Mouse (Mus musculus): Measurements from ENCODE around the gene Tmbim7.

Gene Tmbim7

DNA sequence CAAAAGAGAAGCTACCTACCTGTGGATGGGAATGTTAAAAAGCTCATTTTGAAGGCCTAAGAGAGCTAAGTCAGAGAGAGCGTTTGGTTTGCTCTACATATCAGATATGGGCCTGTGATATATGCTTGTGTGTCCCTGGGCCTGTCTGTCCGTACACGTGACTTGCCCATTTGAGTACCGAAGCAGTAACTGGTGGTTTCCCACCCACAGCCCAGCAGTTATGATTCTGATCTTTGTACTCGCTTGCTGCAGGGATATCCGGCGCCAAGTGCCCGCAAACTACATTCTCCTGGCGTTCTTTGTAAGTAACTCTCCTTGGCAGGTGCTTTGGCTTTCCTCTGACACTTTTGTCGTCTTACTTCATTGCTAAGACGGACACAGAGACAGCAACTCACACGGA, 15.6 kb downstream of the Tmbim7 start:
- no peak for DNase-seq (ENCODE audit: low read depth)

DNA sequence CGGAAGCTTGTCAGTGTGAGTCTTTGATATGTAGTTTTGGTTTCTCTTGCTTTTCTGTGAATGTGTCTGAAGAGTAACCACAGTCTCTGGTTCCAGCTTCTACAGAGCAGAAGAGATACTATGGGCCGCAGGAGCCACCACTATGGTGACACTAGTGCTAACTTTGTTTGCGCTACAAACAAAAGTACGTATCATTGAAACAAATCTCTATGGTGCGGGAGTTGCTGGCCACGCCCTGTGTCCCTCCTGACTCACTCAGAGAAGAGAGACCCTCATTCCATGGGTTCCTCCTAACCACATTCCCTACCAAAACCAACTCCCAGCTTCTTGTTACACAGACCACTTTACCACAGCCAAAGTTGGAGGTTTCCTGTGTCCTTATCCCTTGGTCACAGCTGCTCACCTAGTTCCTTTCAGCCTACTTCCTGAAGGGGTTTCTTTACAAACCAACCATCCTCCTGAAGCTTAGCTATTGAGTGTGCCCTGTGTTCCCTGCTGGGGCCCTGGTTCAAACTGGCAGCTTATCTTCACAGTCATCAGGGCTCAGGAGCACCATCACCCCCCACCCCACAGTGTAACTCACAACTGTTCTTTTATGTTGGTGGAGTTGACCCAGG, 19.1 kb downstream of the Tmbim7 start:
- DNase-seq (ENCODE audit: low read depth), result peak; percentile 99

DNA sequence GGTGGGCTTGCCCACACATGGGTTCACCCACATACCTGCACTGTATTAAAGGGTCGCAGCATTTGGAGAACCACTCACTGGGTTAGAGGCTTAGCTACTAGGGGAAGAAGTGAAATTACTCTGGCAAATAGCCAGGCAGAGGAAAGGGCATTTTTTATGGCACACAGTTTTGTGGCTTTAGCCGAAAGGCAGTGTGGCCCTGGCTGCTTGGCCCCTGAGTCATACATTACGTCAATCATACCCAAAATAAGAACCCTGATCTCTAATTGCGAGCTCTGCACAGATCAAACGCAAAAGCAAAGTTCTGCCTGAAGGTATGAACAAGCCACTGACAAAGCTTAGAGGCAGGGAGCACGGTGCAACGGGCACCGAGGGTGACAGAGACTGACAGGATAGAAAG, 37.3 kb downstream of the Tmbim7 start:
- peak; percentile 90 for DNase-seq (ENCODE audit: low read depth)

DNA sequence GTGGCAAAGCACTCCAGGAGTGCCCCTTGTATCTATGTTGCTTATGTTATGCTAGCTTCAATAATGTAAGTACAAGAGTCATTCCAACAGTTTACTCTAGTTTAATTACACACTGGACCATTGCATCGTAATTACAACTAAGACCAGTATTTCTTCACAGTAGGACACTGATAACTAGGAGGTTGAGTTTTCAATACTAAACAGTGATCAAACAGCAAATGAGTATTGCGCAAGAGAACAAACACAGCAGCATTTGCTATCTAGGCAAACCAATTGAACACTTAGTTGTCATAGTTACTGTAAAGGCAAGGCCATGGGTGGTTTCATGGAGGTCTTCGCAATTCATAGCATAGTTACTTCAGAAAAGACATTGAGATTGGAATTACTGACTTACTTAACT, 40.3 kb downstream of the Tmbim7 start:
- DNase-seq (ENCODE audit: low read depth), result no peak

DNA sequence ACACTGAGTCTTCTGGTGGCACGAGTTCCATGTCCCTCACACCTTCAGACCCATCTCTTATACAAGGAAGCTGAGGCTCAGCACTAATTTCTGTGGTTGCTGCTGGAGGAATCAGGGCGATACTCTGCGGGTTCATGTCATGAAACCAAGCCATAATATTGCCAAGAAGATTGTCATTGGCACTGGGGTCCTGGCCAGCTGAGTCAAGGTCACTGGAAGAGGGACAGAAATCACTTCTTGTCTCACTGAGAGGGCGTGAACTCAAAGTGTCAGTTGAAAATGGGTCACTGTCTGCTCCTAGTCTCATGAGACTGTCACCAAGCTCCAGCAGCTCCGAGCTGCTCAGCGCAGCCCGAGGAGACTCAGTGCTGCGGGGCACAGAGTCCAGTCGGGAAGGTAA, 42.0 kb downstream of the Tmbim7 start:
- DNase-seq (ENCODE audit: low read depth), result no peak

DNA sequence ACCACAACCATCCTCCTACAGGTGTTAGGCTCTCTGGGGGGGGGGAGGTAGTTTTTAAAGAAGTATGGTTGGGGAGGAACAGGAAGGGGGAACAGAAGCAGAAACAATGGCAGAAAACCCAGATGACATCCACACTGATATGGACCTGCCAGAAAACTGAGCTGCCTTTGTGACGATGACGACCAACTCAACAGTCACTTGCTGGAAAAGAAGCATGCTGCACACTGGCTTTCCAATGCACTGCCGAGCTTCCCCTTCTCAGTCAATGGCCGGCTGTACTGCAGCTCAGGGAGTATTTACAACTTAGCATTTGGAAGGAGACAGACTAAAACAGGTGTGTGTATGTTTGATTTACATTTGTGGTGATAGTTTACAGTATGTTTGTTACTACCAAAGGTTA, 44.2 kb downstream of the Tmbim7 start:
- DNase-seq (ENCODE audit: low read depth), result no peak

DNA sequence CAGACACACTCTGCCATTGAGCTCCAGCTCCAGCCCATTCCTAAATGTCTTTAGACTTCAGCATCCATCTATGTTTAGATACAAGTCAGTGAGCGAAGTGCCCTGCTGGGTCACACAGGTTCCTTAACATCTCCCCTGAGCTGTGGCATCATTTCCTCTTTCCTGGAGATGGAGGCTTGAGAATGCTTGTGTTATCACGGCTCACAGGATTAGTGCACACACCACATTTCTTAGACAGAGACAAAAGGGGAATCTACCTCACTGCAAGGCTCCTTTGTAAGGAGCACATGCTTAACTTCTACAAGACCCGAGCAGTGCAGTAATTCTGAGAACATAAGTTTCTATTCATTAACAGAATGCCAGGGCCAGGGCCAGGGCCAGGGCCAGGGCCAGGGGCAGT, 45.0 kb downstream of the Tmbim7 start:
- DNase-seq (ENCODE audit: low read depth), result no peak

DNA sequence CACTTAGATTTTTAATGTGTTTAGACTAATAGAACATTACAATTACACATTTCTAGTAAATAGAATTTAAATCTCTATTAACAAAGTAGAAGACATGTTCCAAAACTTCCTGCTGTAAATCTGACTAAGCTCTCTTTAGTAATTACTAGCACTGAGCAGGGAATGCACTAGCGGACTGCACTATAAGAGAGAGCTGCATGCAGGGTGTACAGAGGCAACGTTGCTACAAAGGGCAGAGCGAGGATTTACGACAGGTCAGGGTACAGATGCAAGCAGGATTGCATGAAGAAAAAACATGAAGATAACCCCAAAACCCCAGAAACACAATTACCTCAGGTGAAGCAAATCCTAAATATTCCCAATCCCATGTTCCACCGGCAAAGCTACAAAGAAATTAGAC, 49.0 kb downstream of the Tmbim7 start:
- no peak for DNase-seq (ENCODE audit: low read depth)

DNA sequence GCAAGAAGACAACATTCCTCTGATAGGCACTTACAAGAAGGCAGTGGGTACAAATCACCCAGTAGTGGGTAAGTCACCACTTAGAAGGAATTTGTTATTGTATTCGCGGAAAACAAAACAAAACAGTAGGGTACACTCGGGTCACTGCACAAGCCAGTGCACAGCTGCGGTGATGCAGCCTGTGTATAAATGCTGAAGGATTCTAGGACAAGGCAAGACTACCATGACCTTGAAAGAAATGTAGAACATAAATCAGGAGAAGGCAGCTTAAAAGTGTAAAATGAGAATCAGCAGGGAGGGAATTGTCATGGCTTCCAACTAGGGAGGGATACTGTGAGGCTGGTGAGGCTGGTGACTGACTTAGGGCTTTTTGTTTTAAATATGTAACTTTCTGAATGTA, 51.2 kb downstream of the Tmbim7 start:
- no peak for DNase-seq (ENCODE audit: low read depth)

DNA sequence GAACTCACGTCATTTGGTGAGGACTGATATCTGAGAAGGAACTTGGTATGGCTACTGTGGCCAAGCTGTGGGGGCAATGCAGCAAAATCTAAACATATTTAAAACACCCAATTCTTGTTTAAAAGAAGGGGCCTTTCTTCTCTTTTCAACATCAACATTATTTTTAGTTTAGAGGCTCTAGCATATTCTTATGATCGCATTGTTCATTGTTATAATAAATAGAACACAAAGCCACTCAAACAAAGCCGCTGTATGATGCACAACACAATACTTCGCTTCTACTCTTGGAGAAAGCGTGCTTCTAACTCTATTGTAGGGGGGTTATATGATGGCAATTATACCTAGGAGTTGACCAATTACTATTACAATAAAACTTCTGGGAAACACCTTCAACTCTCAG, 64.8 kb downstream of the Tmbim7 start:
- DNase-seq (ENCODE audit: low read depth), result no peak

DNA sequence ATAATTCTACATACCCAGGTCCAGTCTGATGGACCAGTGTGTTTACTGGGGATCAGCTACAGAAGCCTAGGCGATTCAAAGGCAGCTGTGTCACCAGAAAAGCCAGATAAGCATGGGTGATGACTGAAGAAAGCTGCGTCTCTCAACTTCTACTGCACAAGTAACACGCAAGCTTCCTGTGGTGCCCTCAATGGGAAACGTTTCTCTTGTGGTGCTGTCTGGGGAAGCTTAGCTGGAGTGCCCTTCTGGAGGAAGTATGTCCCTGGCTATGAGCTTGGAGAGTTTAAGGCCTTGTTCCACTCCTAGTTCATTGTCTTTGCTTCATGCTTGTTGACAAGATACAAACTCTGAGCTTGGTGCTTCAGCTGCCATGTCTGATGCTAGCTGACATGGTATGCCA, 68.4 kb downstream of the Tmbim7 start:
- peak; percentile 13 for DNase-seq (ENCODE audit: low read depth)

DNA sequence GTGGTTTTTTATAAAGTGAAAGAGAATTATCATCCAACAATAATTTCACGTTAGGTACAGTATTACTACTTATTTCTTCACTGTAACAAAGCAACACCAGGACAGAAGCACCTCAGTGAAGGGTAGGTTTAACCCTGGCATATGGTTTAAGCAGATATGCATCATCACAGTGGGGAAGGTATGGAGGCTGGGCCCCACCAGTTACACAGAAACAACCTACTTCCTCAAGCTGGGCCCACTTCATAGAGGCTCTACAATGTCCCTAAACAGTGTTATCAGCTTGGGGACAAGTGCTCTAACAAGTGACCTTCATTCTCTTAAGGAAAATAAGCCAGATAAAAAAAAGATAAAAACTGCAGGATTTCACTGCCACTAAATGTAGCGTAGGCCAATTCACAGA, 71.9 kb downstream of the Tmbim7 start:
- DNase-seq (ENCODE audit: low read depth), result peak; percentile 15

DNA sequence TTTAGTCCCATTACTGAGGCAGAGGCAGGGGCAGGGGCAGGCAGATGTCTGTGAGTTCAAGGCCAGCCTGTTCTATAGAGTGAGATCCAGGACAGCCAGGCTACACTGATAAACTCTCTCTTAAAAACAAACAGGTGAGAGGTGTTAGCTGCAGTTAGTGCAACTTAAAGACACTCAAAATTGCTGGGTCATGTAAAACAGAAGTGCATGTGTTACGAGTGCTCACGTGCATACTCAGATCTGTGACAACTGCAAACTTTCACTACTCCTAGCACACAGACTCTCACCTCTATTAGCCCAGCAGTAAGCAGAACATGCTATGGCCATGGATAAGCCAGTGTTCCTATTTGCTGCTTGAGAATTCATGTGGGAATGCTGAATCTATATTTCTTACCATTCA, 72.4 kb downstream of the Tmbim7 start:
- DNase-seq (ENCODE audit: low read depth), result no peak

DNA sequence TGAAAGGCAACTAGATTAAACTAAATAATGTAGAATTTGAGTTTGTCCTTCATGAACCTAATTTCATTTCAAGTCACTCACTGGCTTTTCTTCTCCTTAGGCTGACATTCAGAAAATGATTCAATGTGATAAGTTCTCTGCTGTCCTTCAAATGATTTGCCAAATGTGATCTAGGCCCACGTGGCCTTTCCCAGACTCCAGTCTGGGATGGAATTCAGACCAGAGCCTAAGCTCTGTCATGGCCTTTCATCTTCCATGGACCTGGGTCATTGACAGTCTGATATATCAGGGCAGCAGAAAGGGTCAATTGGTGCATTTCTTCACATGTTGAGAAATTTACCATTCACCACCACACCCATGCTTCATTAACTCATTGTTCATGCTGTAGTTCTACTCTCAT, 74.5 kb downstream of the Tmbim7 start:
- DNase-seq (ENCODE audit: low read depth), result no peak

DNA sequence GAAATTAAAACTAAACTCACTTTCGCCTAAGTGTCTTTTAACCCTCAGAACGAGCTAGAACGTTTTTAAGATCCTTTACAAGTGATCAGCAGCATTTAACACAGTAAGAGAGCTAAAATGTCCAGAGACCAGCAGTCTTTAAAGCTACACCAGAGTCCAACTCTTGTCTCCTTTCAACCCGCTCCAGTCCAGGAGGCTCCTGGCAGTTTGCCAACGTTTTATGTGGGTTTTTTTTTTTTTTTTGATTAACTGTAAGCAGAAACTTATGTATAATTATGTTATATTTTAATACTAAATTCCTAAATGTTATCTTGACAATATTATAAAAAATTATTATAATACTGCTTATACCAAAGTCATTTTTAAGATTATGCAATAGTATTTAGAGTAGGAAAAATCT, 77.8 kb downstream of the Tmbim7 start:
- DNase-seq (ENCODE audit: low read depth), result peak; percentile 21
